28 mouse cellular contexts compared by ENCODE assay signal in the genomic region with DNA sequence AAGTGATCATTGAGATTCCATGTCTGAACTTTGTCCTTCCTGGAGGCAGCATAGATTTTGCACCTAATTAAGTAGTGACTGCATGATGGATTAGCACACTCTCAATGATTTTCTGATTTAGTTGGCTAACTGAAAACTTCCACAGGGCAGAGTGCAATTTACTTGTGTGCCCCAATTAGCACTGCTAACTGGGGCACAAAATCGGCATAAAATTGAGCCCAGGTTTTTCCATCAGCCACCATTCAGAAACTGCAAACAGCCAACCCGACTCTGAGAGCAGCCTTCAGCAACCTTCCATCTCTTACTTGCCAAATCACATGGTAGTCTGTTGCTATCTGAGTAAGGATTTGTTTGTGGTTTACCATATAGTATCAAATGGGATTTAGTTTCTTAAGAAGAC.
A peak's percentile ranks its signal among the peaks of the same experiment; 100 is the strongest.
DNase-seq lines count a peak whose midpoint lies in the region; ATAC-seq lines count a peak whose summit lies in the region.
"Had no signal": no experiment of that assay in that cellular context is flagged by ENCODE, and none has a peak within 500 bp of the region (broad histone marks: within the 10 kb centered on the region; RNA-seq: fewer than 3 reads in every experiment).

No protein-coding gene starts in this region.

- H3K36me3 ChIP-seq in embryonic facial prominence, embryonic 14.5 days (ENCODE audit: control insufficient read depth, insufficient read depth, low read length), result no peaks in the 10 kb centered on the region
- H3K36me3 ChIP-seq in embryonic facial prominence, embryonic 10.5 days (replicated peaks), result no peaks in the 10 kb centered on the region
- H3K36me3 ChIP-seq: embryonic facial prominence, embryonic 12.5 days; midbrain, embryonic 13.5 days had no signal

- H3K9ac ChIP-seq in embryonic facial prominence, embryonic 14.5 days (ENCODE audit: low read depth, low read length), result no peak overlapping the region
- H3K9ac ChIP-seq: embryonic facial prominence, embryonic 12.5 days; hindbrain, embryonic 14.5 days; liver, embryonic 14.5 days; midbrain, embryonic 13.5 days had no signal

- WGBS in embryonic facial prominence, embryonic 14.5 days, result 60% methylated on average over 2 of the region's 2 CpGs
- WGBS in embryonic facial prominence, embryonic 10.5 days, result 67% methylated on average over 2 of the region's 2 CpGs

- no peak overlapping the region for H3K27ac ChIP-seq in embryonic facial prominence, embryonic 14.5 days (replicated peaks; ENCODE audit: low read depth, low read length)
- no peak overlapping the region for H3K27ac ChIP-seq in embryonic facial prominence, embryonic 10.5 days (replicated peaks)
- H3K27ac ChIP-seq: embryonic facial prominence, embryonic 12.5 days; gastrocnemius, adult 2 months; hindbrain, embryonic 14.5 days; liver, embryonic 14.5 days; macrophage; midbrain, embryonic 13.5 days had no signal

- no peak overlapping the region for H3K4me2 ChIP-seq in embryonic facial prominence, embryonic 14.5 days (ENCODE audit: low read depth, low read length)
- H3K4me2 ChIP-seq: embryonic facial prominence, embryonic 12.5 days; heart, embryonic 11.5 days; hindbrain, embryonic 14.5 days; midbrain, embryonic 13.5 days had no signal

- no peaks in the 10 kb centered on the region for H3K9me3 ChIP-seq in embryonic facial prominence, embryonic 14.5 days (ENCODE audit: control insufficient read depth, low read length)
- H3K9me3 ChIP-seq in embryonic facial prominence, embryonic 10.5 days, result no peaks in the 10 kb centered on the region
- H3K9me3 ChIP-seq: embryonic facial prominence, embryonic 12.5 days; midbrain, embryonic 13.5 days had no signal

- H3K27me3 ChIP-seq in embryonic facial prominence, embryonic 14.5 days (replicated peaks; ENCODE audit: control insufficient read depth, insufficient read depth, low read length), result no peaks in the 10 kb centered on the region
- no peaks in the 10 kb centered on the region for H3K27me3 ChIP-seq in embryonic facial prominence, embryonic 10.5 days (replicated peaks; ENCODE audit: low read depth, poor library complexity, severe bottlenecking)
- H3K27me3 ChIP-seq: CH12.LX; embryonic facial prominence, embryonic 12.5 days; midbrain, embryonic 13.5 days had no signal

- no peak for ATAC-seq in embryonic facial prominence, embryonic 14.5 days (ENCODE audit: low read depth)
- peak; percentile 67 for ATAC-seq in frontal cortex, adult (ENCODE audit: low TSS enrichment)
- ATAC-seq: midbrain, embryonic 13.5 days had no signal

- H3K4me1 ChIP-seq in embryonic facial prominence, embryonic 14.5 days (ENCODE audit: control insufficient read depth, insufficient read depth, low read length), result no peaks in the 10 kb centered on the region
- no peaks in the 10 kb centered on the region for H3K4me1 ChIP-seq in embryonic facial prominence, embryonic 10.5 days
- H3K4me1 ChIP-seq: embryonic facial prominence, embryonic 12.5 days; midbrain, embryonic 13.5 days had no signal

- peak; percentile 4 for DNase-seq in embryonic facial prominence, embryonic 14.5 days (ENCODE audit: low spot score)
- no peak for DNase-seq in embryonic facial prominence, embryonic 10.5 days (ENCODE audit: low spot score)
- no peak for DNase-seq in frontal cortex, postnatal 14 days (ENCODE audit: low spot score in 2 of 2)
- peak; percentile 26 for DNase-seq in forelimb bud, embryonic 11.5 days (ENCODE audit: low read depth, low spot score)
- peak; percentile 9 for DNase-seq in retina, postnatal 7 days (ENCODE audit: low read depth, low spot score)
- DNase-seq in ovary, adult 18-20 months (ENCODE audit: low spot score), result no peak
- DNase-seq: adrenal gland, adult 8-10 months; cerebellum, adult 8-10 months; cerebellum, postnatal 36 days; gastrocnemius, adult 2 months; gastrocnemius, postnatal 36 days; heart, adult 18-20 months; heart, postnatal 4 days; kidney, adult 18-20 months; kidney, postnatal 36 days; liver; lung, adult 2 months; lung, postnatal 10 days; right cerebral cortex, postnatal 14 days; thymus, postnatal 14 days had no signal

- H3K4me3 ChIP-seq in embryonic facial prominence, embryonic 14.5 days (ENCODE audit: low read depth, low read length), result no peak overlapping the region
- H3K4me3 ChIP-seq in embryonic facial prominence, embryonic 10.5 days, result no peak overlapping the region
- H3K4me3 ChIP-seq: embryonic facial prominence, embryonic 12.5 days; gastrocnemius, adult 2 months; midbrain, embryonic 13.5 days had no signal

Comparison
In these comparisons a context has a peak if more than half of its experiments do, and no peak if none do; other contexts are left out.
1. DNase-seq: peak in embryonic facial prominence, embryonic 14.5 days (single experiment), forelimb bud, embryonic 11.5 days (single experiment) and retina, postnatal 7 days (single experiment); none in embryonic facial prominence, embryonic 10.5 days (single experiment), frontal cortex, postnatal 14 days (0 of 2) and ovary, adult 18-20 months (single experiment).